Mouse (Mus musculus): Measurements from ENCODE around the gene Cotl1.

- TF ChIP-seq EP300 (IDR thresholded peaks at IDR 0.05; ENCODE audit: low read depth) = no peak
- no peak for TF ChIP-seq CTCF (IDR thresholded peaks at IDR 0.05; ENCODE audit: low read depth)
These were observed 75.0 kb downstream of the Cotl1 start for GRCm38 (mm10) chr8:119765311-119765710.
